Mouse (Mus musculus) c-Kit-negative CD71-positive TER-119-positive erythroid progenitor cells, embryonic 14.5 days (primary cell): ENCODE results near the gene Vmn2r74.

Source experiments
- DNase-seq: peaks from one replicate; pipeline ENCODE4 v3.0.0-alpha.2; 2013; ENCODE audit warnings: low read depth, low spot score

Gene Vmn2r74

DNA sequence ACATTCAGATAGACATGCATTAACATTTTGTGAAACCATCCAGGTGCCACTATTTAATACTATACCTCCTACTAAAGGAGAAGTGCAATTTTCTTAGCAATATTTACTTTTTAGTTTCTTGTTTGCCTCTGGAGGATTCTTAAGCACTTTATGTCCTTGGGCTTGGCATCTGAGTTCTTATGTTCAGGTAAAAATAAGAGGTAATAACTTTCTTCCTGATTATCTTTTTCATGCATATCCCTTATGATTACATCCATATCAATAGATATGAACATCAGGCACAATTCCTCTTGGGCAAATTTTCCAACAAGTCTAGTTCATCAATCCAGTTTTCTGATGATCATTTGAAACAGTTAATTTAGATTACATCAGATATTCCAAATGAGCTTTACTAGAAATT, at the start of gene Vmn2r74:
TSS of gene Vmn2r74 (minus strand) at position 101 of the 400 bp plus-strand sequence.
- no peak for DNase-seq

DNA sequence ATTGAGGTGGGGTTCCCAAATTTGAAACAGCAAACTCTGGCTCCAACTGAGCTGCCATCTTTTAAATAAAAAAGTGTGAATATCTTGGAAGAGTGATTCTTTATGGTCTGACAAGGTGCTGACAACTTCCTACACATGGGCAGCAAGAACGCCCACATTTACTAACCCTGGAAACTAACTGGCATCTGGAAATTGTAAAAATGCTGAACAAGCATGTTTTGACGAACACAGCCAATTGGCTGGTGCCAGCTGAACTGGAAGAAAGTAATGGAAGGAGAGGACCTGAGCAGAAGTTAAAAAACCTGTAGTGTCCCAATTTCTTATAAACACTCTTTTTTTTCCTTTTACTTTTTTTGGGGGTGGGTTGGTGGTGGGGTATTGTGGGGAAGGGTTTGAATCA, 46.1 kb upstream of the Vmn2r74 start:
- DNase-seq: no peak
